Mouse (Mus musculus): ENCODE measurements around the gene Gm11077. TPM values are rescaled to one million over a fixed set of nuclear protein-coding genes. Genes with fewer than 3 reads are reported as not detected.

Gm11077 gene
- total and polyA plus RNA-seq, 2 experiments from 2014 or later = not detected

DNA sequence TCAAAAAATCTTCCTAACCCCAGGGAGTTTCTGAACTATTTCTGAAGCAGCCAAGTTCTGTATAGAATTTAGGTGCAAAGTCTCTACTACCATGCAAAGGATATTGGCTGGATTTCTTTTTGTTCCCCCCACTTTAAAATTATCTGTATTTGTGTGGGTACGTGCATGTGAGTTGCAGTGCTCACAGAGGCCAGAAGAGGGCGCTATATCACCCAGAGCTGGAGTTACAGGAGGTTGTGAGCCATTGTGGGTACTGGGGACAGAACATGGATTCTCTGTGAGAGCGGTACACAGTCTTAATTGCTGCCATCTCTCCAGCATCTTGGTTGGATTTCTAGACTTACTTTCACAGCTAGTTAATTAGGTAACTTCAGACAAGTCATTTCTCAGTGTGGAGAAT lies 69.8 kb downstream of the Gm11077 start:
- Histone ChIP-seq H3K27ac (no peak overlapping the region), H3K27me3 (ENCODE audit: insufficient read depth, low read length) (no peaks in the 10 kb centered on the region), H3K4me2 (ENCODE audit: low read depth, low read length) (no peak overlapping the region), H3K9ac (replicated peaks; ENCODE audit: low read length) (no peak overlapping the region), H3K4me1 (ENCODE audit: insufficient read depth, low read length) (no peaks in the 10 kb centered on the region), H3K36me3 (ENCODE audit: insufficient read depth, low read length) (no peaks in the 10 kb centered on the region), H3K9me3 (ENCODE audit: low read length) (no peaks in the 10 kb centered on the region), H3K4me3 (ENCODE audit: low read length) (no peak overlapping the region)
- peak; percentile 6; the same call in 1 of the 2 replicates for TF ChIP-seq CTCF (IDR thresholded peaks at IDR 0.05; ENCODE audit: low read depth)
- no peak for ATAC-seq
- WGBS = 73% methylated on average over 3 of the region's 3 CpGs
- DNase-seq (ENCODE audit: low spot score) = no peak

DNA sequence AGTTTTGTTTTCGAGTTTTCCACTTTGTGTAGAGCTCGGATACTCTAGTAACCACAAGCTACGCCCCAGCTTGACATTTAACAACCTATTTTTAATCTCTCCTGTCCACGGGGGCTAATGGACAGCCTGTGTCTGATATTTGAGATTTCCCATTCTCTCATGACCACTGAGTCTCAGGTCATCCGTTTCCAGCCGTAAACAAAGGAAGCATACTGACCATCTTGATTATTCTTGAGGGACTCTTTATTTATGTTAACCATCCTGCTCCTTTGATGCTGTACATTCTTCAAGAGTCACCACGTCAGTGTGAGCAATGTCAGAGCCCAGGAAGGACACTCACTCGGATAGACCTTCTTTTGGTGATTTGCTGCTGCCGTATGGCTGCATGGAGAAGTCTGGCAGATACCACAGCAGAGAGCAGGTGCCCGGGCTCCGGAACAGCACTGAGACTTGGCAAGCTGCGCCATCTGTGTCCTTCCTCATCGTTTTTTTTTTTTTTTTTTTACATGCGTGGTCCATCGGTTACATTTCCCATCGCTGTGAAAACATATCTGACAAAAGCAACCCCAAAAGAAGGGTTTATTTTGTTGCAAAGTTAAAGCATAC lies 70.5 kb downstream of the Gm11077 start:
- no peaks in the 10 kb centered on the region for H3K36me3 ChIP-seq (ENCODE audit: insufficient read depth, low read length)
- whole genome bisulfite sequencing = 85% methylated on average over 16 of the region's 16 CpGs
- H3K9me3 ChIP-seq (ENCODE audit: low read length) = no peaks in the 10 kb centered on the region
- DNase-seq (ENCODE audit: low spot score) (no peak), ATAC-seq (no peak)
- TF ChIP-seq CTCF (IDR thresholded peaks at IDR 0.05; ENCODE audit: low read depth) = no peak
- no peaks in the 10 kb centered on the region for H3K4me1 ChIP-seq (ENCODE audit: insufficient read depth, low read length)
- H3K4me2 ChIP-seq (ENCODE audit: low read depth, low read length) = no peak overlapping the region
- no peaks in the 10 kb centered on the region for H3K27me3 ChIP-seq (ENCODE audit: insufficient read depth, low read length)
- H3K4me3 ChIP-seq (ENCODE audit: low read length) = no peak overlapping the region
- H3K9ac ChIP-seq (replicated peaks; ENCODE audit: low read length) = no peak overlapping the region
- no peak overlapping the region for H3K27ac ChIP-seq

DNA sequence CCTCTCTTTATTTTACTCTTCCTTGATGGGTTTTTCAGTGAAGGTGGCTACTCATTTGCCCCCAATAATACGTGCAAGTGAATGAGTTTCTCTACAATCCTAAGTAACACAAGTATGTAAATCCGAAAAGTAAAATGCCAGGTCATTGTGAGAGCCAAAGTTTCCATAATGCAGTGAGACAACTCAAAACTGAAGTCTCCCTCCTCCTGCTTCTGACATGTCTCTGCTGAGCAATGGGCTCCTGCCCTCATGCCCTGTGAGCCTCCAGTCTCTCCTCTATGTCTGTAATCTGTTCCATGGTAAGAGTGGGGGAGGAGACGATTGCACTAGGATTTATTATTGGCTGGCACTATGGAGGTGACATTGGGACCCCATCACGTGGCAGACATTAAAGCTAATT lies 71.5 kb downstream of the Gm11077 start:
- DNase-seq (ENCODE audit: low spot score) (no peak), ATAC-seq (no peak)
- H3K4me1 ChIP-seq (ENCODE audit: insufficient read depth, low read length) = no peaks in the 10 kb centered on the region
- no peak for TF ChIP-seq CTCF (IDR thresholded peaks at IDR 0.05; ENCODE audit: low read depth)
- no peaks in the 10 kb centered on the region for H3K36me3 ChIP-seq (ENCODE audit: insufficient read depth, low read length)
- H3K27me3 ChIP-seq (ENCODE audit: insufficient read depth, low read length) = no peaks in the 10 kb centered on the region
- H3K27ac ChIP-seq = no peak overlapping the region
- no peak overlapping the region for H3K4me3 ChIP-seq (ENCODE audit: low read length)
- H3K4me2 ChIP-seq (ENCODE audit: low read depth, low read length) = no peak overlapping the region
- no peak overlapping the region for H3K9ac ChIP-seq (replicated peaks; ENCODE audit: low read length)
- WGBS = 87% methylated on average over 4 of the region's 4 CpGs
- H3K9me3 ChIP-seq (ENCODE audit: low read length) = no peaks in the 10 kb centered on the region

Other genes with a start within 250 kb of the Gm11077 start
- 29.3 and 30.4 TPM in 2 replicates for gene Aebp2, start 106.6 kb upstream of the Gm11077 start, total RNA-seq (2014; rRNA removed)
- gene Aebp2, start 106.6 kb upstream of the Gm11077 start, polyA plus RNA-seq (2015; fragmentation: Nextera tagmentation; extraction: Ambion mirVana) = 5.1 and 5.9 TPM in 2 replicates

All from hindbrain, postnatal 0 days (tissue).